Mouse (Mus musculus): ENCODE measurements around the gene Trim80. TPM values are rescaled to one million over a fixed set of nuclear protein-coding genes. Genes with fewer than 3 reads are reported as not detected.

The Trim80 gene
- total and polyA plus RNA-seq, 3 experiments, result not detected

- peaks cover 0 to 2% of the 10 kb centered on the region in 2 experiments; a peak in 1 of 4 replicates for H3K36me3 ChIP-seq (ENCODE audit: control insufficient read depth in 1 of 2, insufficient read depth in 2 of 2, low read length in 2 of 2)
- no peak for TF ChIP-seq E2F4 (IDR thresholded peaks at IDR 0.05; ENCODE audit: borderline replicate concordance, low read depth, low read length)
- no peak for TF ChIP-seq CTCF (IDR thresholded peaks at IDR 0.05 in 2 of 3, conservative IDR thresholded peaks at IDR 0.05 in 1 of 3; ENCODE audit: control insufficient read depth in 1 of 3, insufficient read depth in 1 of 3, low read depth in 2 of 3, low read length in 3 of 3, poor library complexity in 1 of 3, severe bottlenecking in 1 of 3)
- TF ChIP-seq POLR2AphosphoS5 (IDR thresholded peaks at IDR 0.05; ENCODE audit: borderline replicate concordance, low read depth, low read length), result no peak
- no peak for TF ChIP-seq MYB (IDR thresholded peaks at IDR 0.05; ENCODE audit: low read depth, low read length)
- no peak for TF ChIP-seq MAX (IDR thresholded peaks at IDR 0.05; ENCODE audit: low read length)
- no peak for TF ChIP-seq MXI1 (IDR thresholded peaks at IDR 0.05; ENCODE audit: low read depth, low read length)
- no peak for TF ChIP-seq MYC (IDR thresholded peaks at IDR 0.05; ENCODE audit: low read depth, low read length)
- TF ChIP-seq HCFC1 (IDR thresholded peaks at IDR 0.05; ENCODE audit: low read depth, low read length), result no peak
- no peak for TF ChIP-seq MAZ (IDR thresholded peaks at IDR 0.05; ENCODE audit: low read depth, low read length)
- no peak for TF ChIP-seq USF2 (IDR thresholded peaks at IDR 0.05; ENCODE audit: borderline replicate concordance in 1 of 2, insufficient read depth in 1 of 2, low read depth in 1 of 2, low read length in 2 of 2)
- TF ChIP-seq BHLHE40 (IDR thresholded peaks at IDR 0.05; ENCODE audit: borderline replicate concordance, low read depth, low read length), result no peak
- no peak for TF ChIP-seq ETS1 (IDR thresholded peaks at IDR 0.05; ENCODE audit: low read depth, low read length)
- TF ChIP-seq ZNF384 (IDR thresholded peaks at IDR 0.05; ENCODE audit: low read depth, low read length), result no peak
- TF ChIP-seq CHD1 (IDR thresholded peaks at IDR 0.05; ENCODE audit: low read depth, low read length), result no peak
- TF ChIP-seq ZC3H11A (IDR thresholded peaks at IDR 0.05; ENCODE audit: low read depth, low read length), result no peak
- TF ChIP-seq POLR2AphosphoS2 (IDR thresholded peaks at IDR 0.05; ENCODE audit: low read length), result no peak
- no peak for TF ChIP-seq CHD2 (IDR thresholded peaks at IDR 0.05; ENCODE audit: low read length)
- no peak within 1 kb of the TSS for H3K27ac ChIP-seq (ENCODE audit: control insufficient read depth, low read depth, low read length)
- H3K4me1 ChIP-seq (ENCODE audit: control insufficient read depth in 1 of 2, insufficient read depth in 2 of 2, low read length in 2 of 2), result peaks cover 0 to 4% of the 10 kb centered on the region in 2 experiments; a peak in 2 of 4 replicates
- H3K79me2 ChIP-seq (ENCODE audit: control insufficient read depth, insufficient read depth, low read length, poor library complexity), result no peaks in the 10 kb centered on the region
- H3K9ac ChIP-seq (ENCODE audit: control insufficient read depth, low read depth, low read length, poor library complexity, severe bottlenecking), result no peak within 1 kb of the TSS
- DNase-seq (ENCODE audit: low read depth, low spot score), result no peak
- no peak within 1 kb of the TSS for H3K4me3 ChIP-seq (ENCODE audit: control insufficient read depth in 1 of 2, insufficient read depth in 1 of 2, low read depth in 2 of 2, low read length in 2 of 2)
- H3K9me3 ChIP-seq (replicated peaks; ENCODE audit: insufficient read depth, low read length), result no peaks in the 10 kb centered on the region
- peaks cover 0 to 9% of the 10 kb centered on the region in 2 experiments; a peak in 2 of 4 replicates for H3K27me3 ChIP-seq (ENCODE audit: control insufficient read depth in 1 of 2, insufficient read depth in 2 of 2, low read length in 2 of 2)
These were observed 22.0 kb downstream of the Trim80 start, which contains the start of gene Slc16a5 for GRCm38 (mm10) chr11:115462243-115462891. TSS of gene Slc16a5 (plus strand) at chr11:115462474.

- no peak overlapping the region for H3K9ac ChIP-seq (ENCODE audit: control insufficient read depth, low read depth, low read length, poor library complexity, severe bottlenecking)
- no peaks in the 10 kb centered on the region for H3K36me3 ChIP-seq (ENCODE audit: control insufficient read depth in 1 of 2, insufficient read depth in 2 of 2, low read length in 2 of 2)
- no peak overlapping the region for H3K4me3 ChIP-seq (ENCODE audit: control insufficient read depth in 1 of 2, insufficient read depth in 1 of 2, low read depth in 2 of 2, low read length in 2 of 2)
- H3K79me2 ChIP-seq (ENCODE audit: control insufficient read depth, insufficient read depth, low read length, poor library complexity), result no peaks in the 10 kb centered on the region
- no peak overlapping the region for H3K27ac ChIP-seq (ENCODE audit: control insufficient read depth, low read depth, low read length)
- no peaks in the 10 kb centered on the region for H3K9me3 ChIP-seq (replicated peaks; ENCODE audit: insufficient read depth, low read length)
- no peaks in the 10 kb centered on the region for H3K4me1 ChIP-seq (ENCODE audit: control insufficient read depth in 1 of 2, insufficient read depth in 2 of 2, low read length in 2 of 2)
- H3K27me3 ChIP-seq (ENCODE audit: control insufficient read depth in 1 of 2, insufficient read depth in 2 of 2, low read length in 2 of 2), result peaks cover 0 to 9% of the 10 kb centered on the region in 2 experiments; a peak in 2 of 4 replicates
- TF ChIP-seq MAZ (IDR thresholded peaks at IDR 0.05; ENCODE audit: low read depth, low read length), result no peak
- no peak for TF ChIP-seq BHLHE40 (IDR thresholded peaks at IDR 0.05; ENCODE audit: borderline replicate concordance, low read depth, low read length)
- TF ChIP-seq SIN3A (IDR thresholded peaks at IDR 0.05; ENCODE audit: low read length), result no peak
- TF ChIP-seq ZKSCAN1 (IDR thresholded peaks at IDR 0.05; ENCODE audit: low read depth, low read length), result no peak
- no peak for TF ChIP-seq SMC3 (IDR thresholded peaks at IDR 0.05; ENCODE audit: low read depth, low read length)
- no peak for TF ChIP-seq TCF12 (IDR thresholded peaks at IDR 0.05; ENCODE audit: low read depth, low read length)
- TF ChIP-seq GATA1 (IDR thresholded peaks at IDR 0.05; ENCODE audit: low read depth, low read length), result no peak
- TF ChIP-seq NRF1 (IDR thresholded peaks at IDR 0.05; ENCODE audit: insufficient read depth, low read depth, low read length, poor library complexity, severe bottlenecking), result no peak
- TF ChIP-seq ELF1 (IDR thresholded peaks at IDR 0.05; ENCODE audit: low read depth, low read length), result no peak
- TF ChIP-seq CHD2 (IDR thresholded peaks at IDR 0.05; ENCODE audit: low read length), result no peak
- TF ChIP-seq POLR2AphosphoS2 (IDR thresholded peaks at IDR 0.05; ENCODE audit: low read length), result no peak
- TF ChIP-seq MYC (IDR thresholded peaks at IDR 0.05; ENCODE audit: low read depth, low read length), result no peak
- TF ChIP-seq JUND (IDR thresholded peaks at IDR 0.05; ENCODE audit: low read depth, low read length), result no peak
- no peak for TF ChIP-seq GABPA (IDR thresholded peaks at IDR 0.05; ENCODE audit: low read depth, low read length)
- no peak for TF ChIP-seq MEF2A (IDR thresholded peaks at IDR 0.05; ENCODE audit: extremely low read depth, insufficient replicate concordance, low read depth, low read length, poor library complexity, severe bottlenecking)
- no peak for TF ChIP-seq NELFE (IDR thresholded peaks at IDR 0.05; ENCODE audit: low read depth, low read length)
- no peak for TF ChIP-seq POLR2A (IDR thresholded peaks at IDR 0.05; ENCODE audit: control insufficient read depth in 1 of 2, insufficient read depth in 1 of 2, low read depth in 1 of 2, low read length in 2 of 2, poor library complexity in 1 of 2)
- TF ChIP-seq E2F4 (IDR thresholded peaks at IDR 0.05; ENCODE audit: borderline replicate concordance, low read depth, low read length), result no peak
- TF ChIP-seq TAL1 (IDR thresholded peaks at IDR 0.05; ENCODE audit: low read length), result no peak
- TF ChIP-seq ZC3H11A (IDR thresholded peaks at IDR 0.05; ENCODE audit: low read depth, low read length), result no peak
- no peak for DNase-seq (ENCODE audit: low read depth, low spot score)
These were observed 23.1 kb downstream of the Trim80 start for GRCm38 (mm10) chr11:115463397-115463796.
